Mouse (Mus musculus): ENCODE data around the gene Exosc10. TPM values are rescaled to one million over a fixed set of nuclear protein-coding genes. Genes with fewer than 3 reads are reported as not detected.

Gene Exosc10
- polyA plus RNA-seq, 1 experiment: 23.9 TPM

- no peak for DNase-seq (ENCODE audit: low read depth)
Observed at GRCm38 (mm10) chr4:148607758-148608157, 49.5 kb downstream of the Exosc10 start.

- no peak for DNase-seq (ENCODE audit: low read depth)
Observed at GRCm38 (mm10) chr4:148609805-148610204, 51.6 kb downstream of the Exosc10 start.

GRCm38 (mm10) chr4:148610631-148611364 is 52.6 kb downstream of the Exosc10 start:
- DNase-seq (ENCODE audit: low read depth): no peak

- DNase-seq (ENCODE audit: low read depth): no peak
Observed at GRCm38 (mm10) chr4:148612557-148612956, 54.3 kb downstream of the Exosc10 start.

GRCm38 (mm10) chr4:148613738-148614137 is 55.5 kb downstream of the Exosc10 start:
- DNase-seq (ENCODE audit: low read depth): no peak

- no peak for DNase-seq (ENCODE audit: low read depth)
Observed at GRCm38 (mm10) chr4:148619805-148620204, 61.6 kb downstream of the Exosc10 start.

GRCm38 (mm10) chr4:148620718-148621117 is 62.5 kb downstream of the Exosc10 start:
- DNase-seq (ENCODE audit: low read depth): no peak

- no peak for DNase-seq (ENCODE audit: low read depth)
Observed at GRCm38 (mm10) chr4:148622485-148622884, 64.3 kb downstream of the Exosc10 start.

- no peak for DNase-seq (ENCODE audit: low read depth)
Observed at GRCm38 (mm10) chr4:148623609-148624008, 65.4 kb downstream of the Exosc10 start.

- DNase-seq (ENCODE audit: low read depth): no peak
Observed at GRCm38 (mm10) chr4:148625010-148625409, 66.8 kb downstream of the Exosc10 start.

GRCm38 (mm10) chr4:148625756-148626622 is 67.8 kb downstream of the Exosc10 start:
- no peak for DNase-seq (ENCODE audit: low read depth)

- no peak for DNase-seq (ENCODE audit: low read depth)
Observed at GRCm38 (mm10) chr4:148626623-148627185, 68.5 kb downstream of the Exosc10 start, which contains the start of gene Tardbp. Gene Tardbp (minus strand): TSS chr4:148627019.

- no peak for DNase-seq (ENCODE audit: low read depth)
Observed at GRCm38 (mm10) chr4:148627246-148627645, 69.0 kb downstream of the Exosc10 start.

Other genes with a start within 250 kb of the Exosc10 start
- 17.9 and 24.7 TPM in 2 replicates for gene Ubiad1, start 113.7 kb upstream of the Exosc10 start, polyA plus RNA-seq (2012; rRNA removed)
- gene Mtor, start 109.8 kb upstream of the Exosc10 start, polyA plus RNA-seq (2012; rRNA removed): 35.9 and 40.9 TPM in 2 replicates
- 7.8 and 8.5 TPM in 2 replicates for gene Angptl7, start 58.0 kb upstream of the Exosc10 start, polyA plus RNA-seq (2012; rRNA removed)
- gene Srm, start 33.1 kb downstream of the Exosc10 start, polyA plus RNA-seq (2012; rRNA removed): 75.5 and 81.6 TPM in 2 replicates
- gene Masp2, start 44.1 kb downstream of the Exosc10 start, polyA plus RNA-seq (2012; rRNA removed): 1.3 and 2.3 TPM in 2 replicates
- gene Tardbp, start 68.6 kb downstream of the Exosc10 start, polyA plus RNA-seq (2012; rRNA removed): 111 and 119 TPM in 2 replicates
- gene Gm572, start 84.9 kb downstream of the Exosc10 start, polyA plus RNA-seq (2012; rRNA removed): 0.14 TPM in 1 of 2 replicates, not detected in the other
- gene Casz1, start 246.0 kb downstream of the Exosc10 start, polyA plus RNA-seq (2012; rRNA removed): 5.8 and 6.1 TPM in 2 replicates